Mouse (Mus musculus): Measurements from ENCODE around the gene Cyb5r3. TPM values are rescaled to one million over a fixed set of nuclear protein-coding genes. Genes with fewer than 3 reads are reported as not detected.

Gene Cyb5r3
- polyA plus RNA-seq, 1 experiment from 2014 or later: 187 TPM

- Histone ChIP-seq H3K27ac (0 out of 2 replicates have a peak overlapping the region, but pooled peaks have one; percentile 4), H3K4me1 (peaks cover 32% of the 10 kb centered on the region), H3K9me3 (no peaks in the 10 kb centered on the region), H3K36me3 (replicated peaks) (peaks cover 27% of the 10 kb centered on the region), H3K4me3 (no peak overlapping the region), H3K27me3 (ENCODE audit: poor library complexity, severe bottlenecking) (no peaks in the 10 kb centered on the region)
- 81% methylated on average over 5 of the region's 5 CpGs for WGBS
- DNase-seq (ENCODE audit: extremely low spot score, low spot score): no peak
Observed at GRCm38 (mm10) chr15:83167126-83167525, 5.3 kb downstream of the Cyb5r3 start.

DNA sequence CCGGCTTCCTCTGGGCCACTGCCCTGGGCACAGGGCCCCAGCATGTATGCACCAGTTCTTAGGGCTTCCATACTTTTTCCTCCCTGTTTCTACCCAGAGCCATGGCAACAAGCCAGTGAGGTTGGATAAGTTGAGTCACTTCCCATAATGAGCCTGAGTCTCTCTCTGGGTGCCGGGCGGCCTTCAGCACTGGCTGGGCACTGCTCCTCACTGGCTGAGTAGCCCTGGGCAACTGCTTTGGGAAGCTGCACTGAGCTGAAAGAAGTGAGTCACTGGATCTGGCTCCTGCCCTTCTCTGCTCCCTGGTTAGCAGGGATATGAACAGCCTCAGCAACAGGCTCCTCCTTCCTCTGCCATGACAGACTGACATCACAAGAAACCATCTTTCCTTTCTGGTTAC, 5.8 kb downstream of the Cyb5r3 start:
- peaks cover 31% of the 10 kb centered on the region for H3K36me3 ChIP-seq (replicated peaks)
- H3K27me3 ChIP-seq (ENCODE audit: poor library complexity, severe bottlenecking): no peaks in the 10 kb centered on the region
- 0 out of 2 replicates have a peak overlapping the region, but pooled peaks have one; percentile 4 for H3K27ac ChIP-seq
- no peak for DNase-seq (ENCODE audit: extremely low spot score, low spot score)
- peaks cover 35% of the 10 kb centered on the region for H3K4me1 ChIP-seq
- 88% methylated on average over 3 of the region's 3 CpGs for WGBS
- H3K4me3 ChIP-seq: no peak overlapping the region
- H3K9me3 ChIP-seq: no peaks in the 10 kb centered on the region

DNA sequence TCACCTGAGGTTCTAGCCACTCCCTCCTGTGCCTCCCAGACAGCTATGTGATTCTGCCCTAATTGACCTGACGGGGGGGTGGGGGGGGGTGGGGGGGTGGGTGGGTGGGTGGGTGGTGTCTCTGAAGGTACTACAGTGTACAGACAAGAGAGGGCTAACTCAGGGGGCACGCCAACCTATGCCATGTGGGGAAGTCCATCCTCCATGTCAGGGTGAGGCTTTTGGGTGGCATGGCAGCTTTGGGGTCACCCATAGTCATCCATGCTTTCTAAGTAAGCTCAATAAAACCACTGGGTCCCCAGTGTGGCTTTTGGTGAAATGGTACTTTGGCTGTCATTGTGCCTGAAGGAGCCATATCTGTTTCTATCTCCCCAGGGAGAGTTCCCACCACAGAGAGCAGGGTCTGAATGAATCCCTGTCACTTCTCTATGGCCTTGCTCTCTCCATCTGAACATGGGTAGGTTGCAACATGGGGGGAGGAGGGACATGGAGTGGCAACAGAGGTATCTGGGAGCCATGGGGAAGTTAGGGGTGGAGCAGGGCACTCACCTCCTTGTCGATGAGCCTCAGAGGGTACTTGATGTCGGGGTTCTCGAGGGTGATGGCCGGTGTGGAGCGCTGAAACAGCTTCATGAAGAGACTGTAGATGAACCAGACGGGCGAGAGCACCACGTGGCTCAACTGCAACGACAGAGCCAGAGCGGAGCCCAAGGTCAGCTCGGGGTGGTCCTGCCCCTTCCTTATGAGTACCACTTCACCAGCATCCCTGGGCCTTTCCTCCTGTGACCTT, 6.7 kb downstream of the Cyb5r3 start:
- Histone ChIP-seq H3K27me3 (ENCODE audit: poor library complexity, severe bottlenecking) (no peaks in the 10 kb centered on the region), H3K27ac (no peak overlapping the region; the same call in 1 of the 2 replicates), H3K9me3 (no peaks in the 10 kb centered on the region), H3K4me3 (no peak overlapping the region), H3K4me1 (peaks cover 35% of the 10 kb centered on the region), H3K36me3 (replicated peaks) (peaks cover 41% of the 10 kb centered on the region)
- no peak for DNase-seq (ENCODE audit: extremely low spot score, low spot score)
- 90% methylated on average over 13 of the region's 13 CpGs for WGBS

DNA sequence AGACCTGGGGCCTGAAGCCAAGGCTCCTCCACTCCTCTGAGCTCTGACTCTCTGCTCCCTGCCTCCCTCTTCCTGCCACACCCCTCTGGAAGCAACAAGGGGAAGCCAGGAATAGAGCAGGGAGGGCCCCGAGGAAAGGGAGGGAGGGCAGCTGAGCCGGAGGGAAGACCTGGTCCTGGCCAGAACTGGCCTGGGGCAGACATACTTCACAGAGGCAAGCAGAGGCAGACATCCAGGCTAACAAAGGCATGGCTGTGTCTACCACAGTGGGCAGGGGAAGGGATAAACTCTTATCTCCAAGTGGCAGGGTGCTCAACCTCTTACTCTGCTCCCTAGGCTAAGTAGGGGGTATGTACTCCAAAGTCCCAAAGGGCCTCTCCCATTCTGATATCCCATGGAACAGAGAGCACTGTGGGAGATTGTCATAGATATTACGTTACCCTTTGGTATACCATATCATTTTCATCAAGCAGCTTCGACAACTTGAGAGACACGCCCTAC, 7.4 kb downstream of the Cyb5r3 start:
- no peak overlapping the region for H3K4me3 ChIP-seq
- H3K9me3 ChIP-seq: no peaks in the 10 kb centered on the region
- H3K4me1 ChIP-seq: peaks cover 33% of the 10 kb centered on the region
- H3K27ac ChIP-seq: no peak overlapping the region
- no peak for DNase-seq (ENCODE audit: extremely low spot score, low spot score)
- H3K27me3 ChIP-seq (ENCODE audit: poor library complexity, severe bottlenecking): no peaks in the 10 kb centered on the region
- 78% methylated on average over 5 of the region's 5 CpGs for WGBS
- peaks cover 48% of the 10 kb centered on the region for H3K36me3 ChIP-seq (replicated peaks)

- no peaks in the 10 kb centered on the region for H3K9me3 ChIP-seq
- H3K27me3 ChIP-seq (ENCODE audit: poor library complexity, severe bottlenecking): no peaks in the 10 kb centered on the region
- 90% methylated on average over 11 of the region's 11 CpGs for WGBS
- H3K4me1 ChIP-seq: peaks cover 25% of the 10 kb centered on the region
- H3K4me3 ChIP-seq: no peak overlapping the region
- peaks cover 68% of the 10 kb centered on the region for H3K36me3 ChIP-seq (replicated peaks)
- no peak for DNase-seq (ENCODE audit: extremely low spot score, low spot score)
- H3K27ac ChIP-seq: no peak overlapping the region
Observed at GRCm38 (mm10) chr15:83162818-83163485, 9.4 kb downstream of the Cyb5r3 start.

GRCm38 (mm10) chr15:83162001-83162400, 10.4 kb downstream of the Cyb5r3 start:
- 90% methylated on average over 4 of the region's 4 CpGs for WGBS
- H3K4me3 ChIP-seq: no peak overlapping the region
- DNase-seq (ENCODE audit: extremely low spot score, low spot score): no peak
- peaks cover 78% of the 10 kb centered on the region for H3K36me3 ChIP-seq (replicated peaks)
- H3K27ac ChIP-seq: 0 out of 2 replicates have a peak overlapping the region, but pooled peaks have one; percentile 7
- H3K27me3 ChIP-seq (ENCODE audit: poor library complexity, severe bottlenecking): no peaks in the 10 kb centered on the region
- H3K9me3 ChIP-seq: no peaks in the 10 kb centered on the region
- peaks cover 28% of the 10 kb centered on the region for H3K4me1 ChIP-seq

DNA sequence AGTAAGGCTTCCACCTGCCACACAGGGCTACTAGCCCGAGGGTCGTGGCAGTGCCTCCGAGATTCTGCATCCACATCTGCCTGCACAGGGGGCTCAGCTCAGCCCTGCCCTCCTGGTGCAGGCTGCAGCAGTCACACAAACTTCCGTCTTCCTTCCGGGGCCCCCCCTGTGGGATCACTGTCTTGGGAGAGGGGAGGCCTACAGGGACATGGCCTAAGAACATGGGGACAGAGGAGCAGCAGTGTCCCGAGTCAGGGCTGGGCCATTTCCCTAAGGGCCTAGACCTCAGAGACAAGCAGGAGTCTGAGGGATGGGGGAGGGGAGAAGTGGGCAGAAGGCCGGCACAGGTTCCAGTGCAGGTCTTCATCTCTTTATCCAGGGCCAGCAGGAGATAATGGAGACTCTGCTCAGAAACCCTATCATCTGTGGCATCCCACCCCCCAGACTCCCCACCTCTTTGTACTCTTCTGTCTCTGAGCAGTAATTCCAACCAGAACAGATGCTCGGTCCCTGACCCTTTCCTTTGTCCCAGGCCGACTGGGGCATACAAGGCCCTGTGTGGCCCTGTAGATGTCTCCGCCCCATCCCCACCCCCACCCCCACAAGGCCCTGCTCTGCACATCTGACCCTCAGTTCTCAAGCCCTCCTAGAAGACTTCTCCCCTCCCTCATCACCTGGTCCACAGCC, 11.2 kb downstream of the Cyb5r3 start:
- Histone ChIP-seq H3K4me1 (peaks cover 24% of the 10 kb centered on the region), H3K9me3 (no peaks in the 10 kb centered on the region), H3K4me3 (no peak overlapping the region; the same call in 1 of the 2 replicates), H3K27me3 (ENCODE audit: poor library complexity, severe bottlenecking) (no peaks in the 10 kb centered on the region), H3K36me3 (replicated peaks) (peaks cover 83% of the 10 kb centered on the region), H3K27ac (peak overlapping the region; percentile 73)
- WGBS: 28% methylated on average over 10 of the region's 10 CpGs
- DNase-seq (ENCODE audit: extremely low spot score, low spot score): no peak

DNA sequence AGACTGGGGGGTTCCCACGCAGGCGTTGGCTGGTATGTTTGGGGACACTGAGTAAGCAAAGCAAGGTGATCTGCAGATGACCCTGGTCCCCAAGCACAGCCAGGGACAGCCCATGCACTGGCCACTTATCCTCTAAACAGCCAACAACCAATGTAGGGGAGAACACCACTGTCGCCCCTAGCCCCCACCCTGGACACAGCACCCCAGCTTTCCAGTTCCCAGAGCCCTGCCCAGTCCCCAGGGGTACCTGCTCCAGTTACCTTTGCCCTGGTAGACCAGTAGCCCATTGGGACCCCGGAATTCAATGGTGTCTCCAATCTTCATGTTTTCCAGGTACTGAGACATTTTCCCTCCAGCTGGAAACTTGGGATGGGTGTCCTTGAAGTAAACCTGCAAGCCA, 11.8 kb downstream of the Cyb5r3 start:
- H3K27me3 ChIP-seq (ENCODE audit: poor library complexity, severe bottlenecking): no peaks in the 10 kb centered on the region
- peaks cover 24% of the 10 kb centered on the region for H3K4me1 ChIP-seq
- no peaks in the 10 kb centered on the region for H3K9me3 ChIP-seq
- peak overlapping the region; percentile 73; the same call in 1 of the 2 replicates for H3K27ac ChIP-seq
- H3K4me3 ChIP-seq: no peak overlapping the region
- DNase-seq (ENCODE audit: extremely low spot score, low spot score): no peak
- peaks cover 86% of the 10 kb centered on the region for H3K36me3 ChIP-seq (replicated peaks)
- 92% methylated on average over 4 of the region's 4 CpGs for WGBS

DNA sequence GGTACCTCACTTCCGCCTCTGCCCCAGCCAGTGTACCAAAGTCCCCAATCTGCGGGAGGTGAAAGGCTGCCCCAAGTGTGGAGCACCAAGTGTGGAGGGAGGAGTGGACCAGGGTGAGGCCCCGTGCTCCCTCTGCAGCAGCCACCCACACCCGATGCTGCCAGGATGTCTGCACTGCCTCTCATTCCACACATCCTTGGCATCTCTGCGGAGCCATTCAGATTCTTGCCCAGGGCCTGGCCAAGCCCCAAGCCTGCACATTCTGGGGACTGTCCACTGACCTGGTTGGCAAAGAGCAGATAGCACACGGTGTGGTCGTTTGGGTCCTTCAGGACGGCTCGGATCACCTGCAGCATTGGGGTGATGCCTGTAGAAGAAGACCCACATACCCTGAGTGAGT, 12.6 kb downstream of the Cyb5r3 start:
- no peaks in the 10 kb centered on the region for H3K27me3 ChIP-seq (ENCODE audit: poor library complexity, severe bottlenecking)
- H3K36me3 ChIP-seq (replicated peaks): peaks cover 84% of the 10 kb centered on the region
- H3K4me3 ChIP-seq: no peak overlapping the region
- whole genome bisulfite sequencing: 97% methylated on average over 9 of the region's 9 CpGs
- no peak for DNase-seq (ENCODE audit: extremely low spot score, low spot score)
- H3K4me1 ChIP-seq: peaks cover 24% of the 10 kb centered on the region
- H3K9me3 ChIP-seq: no peaks in the 10 kb centered on the region
- no peak overlapping the region for H3K27ac ChIP-seq

DNA sequence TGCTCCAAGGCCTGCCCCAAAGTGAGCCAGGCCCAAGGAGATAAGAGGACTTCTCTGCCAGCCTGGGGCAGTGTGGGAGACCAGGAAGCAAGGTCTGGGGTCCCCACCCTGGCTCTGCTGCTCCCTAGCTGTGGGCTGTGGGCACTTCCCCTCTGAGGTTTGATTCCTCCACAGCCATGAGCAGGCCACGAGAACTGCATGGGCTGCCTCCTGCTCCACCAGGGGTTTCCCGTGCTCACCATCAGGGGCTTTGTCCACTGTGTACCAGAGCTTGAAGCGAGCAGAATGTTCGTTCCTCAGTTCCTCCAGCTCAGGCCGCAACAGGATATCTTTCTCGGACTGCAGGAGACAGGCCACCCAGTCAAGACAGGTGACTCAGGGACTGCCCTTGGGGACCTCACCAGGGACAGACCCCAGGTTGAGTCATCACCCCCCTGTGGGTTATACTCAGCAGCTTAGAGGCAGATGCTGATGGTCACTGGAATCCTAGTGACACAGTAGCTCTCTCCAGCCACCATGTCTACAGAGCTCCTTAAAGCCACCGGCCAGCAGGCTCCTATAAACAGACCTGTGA, 13.7 kb downstream of the Cyb5r3 start:
- H3K27ac ChIP-seq: 0 out of 2 replicates have a peak overlapping the region, but pooled peaks have one; percentile 4
- H3K4me3 ChIP-seq: no peak overlapping the region
- H3K9me3 ChIP-seq: no peaks in the 10 kb centered on the region
- H3K36me3 ChIP-seq (replicated peaks): peaks cover 88% of the 10 kb centered on the region
- peaks cover 24% of the 10 kb centered on the region for H3K4me1 ChIP-seq
- DNase-seq (ENCODE audit: extremely low spot score, low spot score): no peak
- WGBS: 93% methylated on average over 7 of the region's 7 CpGs
- no peaks in the 10 kb centered on the region for H3K27me3 ChIP-seq (ENCODE audit: poor library complexity, severe bottlenecking)

DNA sequence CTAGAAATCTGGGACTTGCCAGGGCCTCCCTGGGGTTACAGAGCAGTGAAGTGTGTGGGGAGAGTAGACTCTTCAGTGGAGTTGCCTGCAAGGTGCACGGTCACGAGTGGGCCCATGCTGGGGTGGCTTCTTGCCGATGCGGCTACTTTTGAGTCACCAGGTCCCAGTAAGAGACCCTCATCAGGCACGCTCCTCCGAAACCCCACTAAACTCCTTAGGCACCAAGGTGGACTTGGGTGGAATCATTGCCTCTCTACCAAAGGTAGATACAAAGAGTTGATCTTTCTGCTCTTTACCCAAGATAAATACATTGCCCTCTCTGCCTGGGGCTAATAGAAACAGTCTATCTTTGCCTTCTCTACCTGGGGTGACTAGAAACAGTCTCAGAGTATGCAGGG, 14.7 kb downstream of the Cyb5r3 start:
- WGBS: over 99% methylated on average over 6 of the region's 6 CpGs
- H3K27ac ChIP-seq: 0 out of 2 replicates have a peak overlapping the region, but pooled peaks have one; percentile 36

DNA sequence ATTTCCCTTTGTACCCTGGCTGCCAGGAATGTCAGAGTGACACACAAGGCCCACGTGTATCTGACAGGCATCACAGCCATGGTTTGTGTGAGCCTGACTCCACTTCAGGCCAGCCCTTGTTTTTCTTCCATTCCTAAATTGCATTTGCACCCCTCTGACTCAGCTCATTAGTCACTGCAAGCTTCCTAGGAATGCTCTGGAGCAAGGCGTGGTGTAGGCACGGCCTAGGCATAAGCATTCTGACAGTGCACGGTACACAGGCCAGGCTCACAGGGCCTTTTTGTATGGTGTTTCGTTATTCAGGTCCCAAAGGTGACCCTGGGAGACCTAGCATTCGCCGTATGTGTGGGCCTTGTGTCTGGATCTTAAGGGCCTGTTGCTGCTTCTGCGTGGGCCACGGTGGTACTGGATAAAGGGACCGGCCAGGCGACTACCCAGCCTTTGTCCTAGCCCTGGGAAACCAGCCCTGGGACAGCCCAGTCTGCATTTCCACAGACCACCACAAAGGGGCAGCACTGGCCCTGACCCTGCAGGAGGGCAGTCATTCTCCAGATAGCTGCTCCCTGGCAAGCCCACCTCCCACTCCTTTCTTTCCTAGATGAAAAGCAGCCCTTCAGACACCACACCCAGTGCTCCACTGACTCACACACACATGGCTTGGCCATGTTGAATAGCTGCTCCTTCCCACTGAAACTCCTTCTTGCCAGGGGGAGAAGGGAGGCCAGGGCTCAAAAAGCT, 15.3 kb downstream of the Cyb5r3 start:
- H3K4me3 ChIP-seq: no peak overlapping the region
- H3K9me3 ChIP-seq: no peaks in the 10 kb centered on the region
- H3K27me3 ChIP-seq (ENCODE audit: poor library complexity, severe bottlenecking): no peaks in the 10 kb centered on the region
- DNase-seq (ENCODE audit: extremely low spot score, low spot score): peak; percentile 64
- H3K27ac ChIP-seq: peak overlapping the region; percentile 36; the same call in 1 of the 2 replicates
- H3K36me3 ChIP-seq (replicated peaks): peaks cover 85% of the 10 kb centered on the region
- WGBS: 79% methylated on average over 11 of the region's 11 CpGs
- peaks cover 21% of the 10 kb centered on the region for H3K4me1 ChIP-seq

More for the DNA sequence above, 14.7 kb downstream of the Cyb5r3 start:
- H3K4me3 ChIP-seq: no peak overlapping the region
- no peaks in the 10 kb centered on the region for H3K9me3 ChIP-seq
- H3K36me3 ChIP-seq (replicated peaks): peaks cover 89% of the 10 kb centered on the region
- H3K4me1 ChIP-seq: peaks cover 24% of the 10 kb centered on the region
- H3K27me3 ChIP-seq (ENCODE audit: poor library complexity, severe bottlenecking): no peaks in the 10 kb centered on the region
- DNase-seq (ENCODE audit: extremely low spot score, low spot score): no peak

Data from forebrain, embryonic 10.5 days (tissue).